Mouse (Mus musculus) MEL (cell line): Measurements from ENCODE around the gene Slain2. TPM values are rescaled to one million over a fixed set of nuclear protein-coding genes. Genes with fewer than 3 reads are reported as not detected.

Source experiments
- DNase-seq: peaks from one replicate; pipeline ENCODE4 v3.0.0; 2011; ENCODE audit warnings: low read depth, low spot score
- H3K27ac ChIP-seq: 2 replicates; pipeline ENCODE4 v1.5.1; 2012; ENCODE audit warnings: low read depth, mild to moderate bottlenecking, control low read depth, low read length, moderate library complexity; ENCODE audit not compliant: control insufficient read depth
- H3K27me3 ChIP-seq, 2 experiments: fragments of 150-350 bp in 1 of 2; sonication (generic) in 1 of 2; 2 replicates each; pipeline ENCODE4 v1.6.1; 2012; ENCODE audit warnings: low read length in 2 of 2, mild to moderate bottlenecking in 2 of 2, improper control_type of control experiment in 1 of 2, moderate library complexity in 1 of 2; ENCODE audit not compliant: insufficient read depth in 2 of 2, control insufficient read depth in 1 of 2
- H3K36me3 ChIP-seq, 2 experiments: 2 replicates each; pipeline ENCODE4 v1.6.1; 2012 to 2014; ENCODE audit warnings: low read length in 2 of 2, improper control_type of control experiment in 1 of 2, inconsistent platforms in 1 of 2, mild to moderate bottlenecking in 1 of 2; ENCODE audit not compliant: insufficient read depth in 2 of 2, control insufficient read depth in 1 of 2
- H3K4me1 ChIP-seq, 2 experiments: fragments of 150-350 bp in 1 of 2; sonication (generic) in 1 of 2; 2 replicates each; pipeline ENCODE4 v1.6.1; 2012; ENCODE audit warnings: low read length in 2 of 2, improper control_type of control experiment in 1 of 2, mild to moderate bottlenecking in 1 of 2; ENCODE audit not compliant: insufficient read depth in 2 of 2, control insufficient read depth in 1 of 2
- H3K4me3 ChIP-seq, 2 experiments: fragments of 150-350 bp in 1 of 2; sonication (generic) in 1 of 2; 2 replicates each; pipeline ENCODE4 v1.5.1; 2012; ENCODE audit warnings: low read depth in 2 of 2, low read length in 2 of 2, mild to moderate bottlenecking in 2 of 2, moderate library complexity in 2 of 2, control low read depth in 1 of 2, improper control_type of control experiment in 1 of 2; ENCODE audit not compliant: control insufficient read depth in 1 of 2, insufficient read depth in 1 of 2
- H3K79me2 ChIP-seq: 2 replicates; pipeline ENCODE4 v1.6.1; 2012; ENCODE audit warnings: mild to moderate bottlenecking, low read length, moderate library complexity; ENCODE audit not compliant: control insufficient read depth, poor library complexity, insufficient read depth
- H3K9ac ChIP-seq: 2 replicates; pipeline ENCODE4 v1.6.1; 2012; ENCODE audit warnings: low read depth, mild to moderate bottlenecking, control low read depth, low read length, moderate library complexity; ENCODE audit not compliant: control insufficient read depth, poor library complexity, severe bottlenecking
- H3K9me3 ChIP-seq: fragments of 150-350 bp; sonication (generic); replicated peaks from 2 replicates; pipeline ENCODE4 v1.6.1; 2012; ENCODE audit warnings: mild to moderate bottlenecking, low read length, improper control_type of control experiment, moderate library complexity; ENCODE audit not compliant: insufficient read depth
- CHD1 ChIP-seq: IDR thresholded peaks from 2 replicates; pipeline ENCODE4 v1.6.1; 2012; ENCODE audit warnings: low read depth, mild to moderate bottlenecking, inconsistent platforms, low read length, improper control_type of control experiment
- CHD2 ChIP-seq: IDR thresholded peaks from 2 replicates; pipeline ENCODE4 v1.6.1; 2011; ENCODE audit warnings: low read length, improper control_type of control experiment
- CTCF ChIP-seq, 3 experiments: IDR thresholded peaks in 2 of 3; conservative IDR thresholded peaks in 1 of 3; 2 replicates each; pipeline ENCODE4 v1.5.1; 2011 to 2012; ENCODE audit warnings: low read length in 3 of 3, low read depth in 2 of 3, mild to moderate bottlenecking in 2 of 3, improper control_type of control experiment in 1 of 3, inconsistent platforms in 1 of 3, mixed read lengths in 1 of 3, moderate library complexity in 1 of 3; ENCODE audit not compliant: control insufficient read depth in 1 of 3, insufficient read depth in 1 of 3, poor library complexity in 1 of 3, severe bottlenecking in 1 of 3
- ELF1 ChIP-seq: IDR thresholded peaks from 2 replicates; pipeline ENCODE4 v1.6.1; 2014; ENCODE audit warnings: low read depth, mild to moderate bottlenecking, inconsistent platforms, low read length, improper control_type of control experiment, moderate library complexity
- EP300 ChIP-seq, 2 experiments: IDR thresholded peaks; 2 replicates each; pipeline ENCODE4 v1.6.1; 2011; ENCODE audit warnings: improper control_type of control experiment in 2 of 2, low read length in 2 of 2, low read depth in 1 of 2, mild to moderate bottlenecking in 1 of 2
- ETS1 ChIP-seq: IDR thresholded peaks from 2 replicates; pipeline ENCODE4 v1.6.1; 2012; ENCODE audit warnings: low read depth, mild to moderate bottlenecking, inconsistent platforms, low read length, improper control_type of control experiment, moderate library complexity
- GATA1 ChIP-seq: IDR thresholded peaks from 2 replicates; pipeline ENCODE4 v1.6.1; 2011; ENCODE audit warnings: low read depth, low read length, improper control_type of control experiment
- HCFC1 ChIP-seq: IDR thresholded peaks from 2 replicates; pipeline ENCODE4 v1.6.1; 2012; ENCODE audit warnings: low read depth, mild to moderate bottlenecking, inconsistent platforms, low read length, improper control_type of control experiment, moderate library complexity
- KAT2A ChIP-seq: conservative IDR thresholded peaks from 2 replicates; pipeline ENCODE4 v1.6.1; 2012; ENCODE audit warnings: low read depth, low read length, improper control_type of control experiment, inconsistent platforms
- MAX ChIP-seq: IDR thresholded peaks from 2 replicates; pipeline ENCODE4 v1.6.1; 2011; ENCODE audit warnings: low read length, improper control_type of control experiment
- MAZ ChIP-seq: IDR thresholded peaks from 2 replicates; pipeline ENCODE4 v1.6.1; 2012; ENCODE audit warnings: low read depth, mild to moderate bottlenecking, inconsistent platforms, low read length, improper control_type of control experiment
- MYC ChIP-seq: IDR thresholded peaks from 2 replicates; pipeline ENCODE4 v1.6.1; 2011; ENCODE audit warnings: low read depth, mild to moderate bottlenecking, low read length, improper control_type of control experiment, moderate library complexity
- NELFE ChIP-seq: IDR thresholded peaks from 2 replicates; pipeline ENCODE4 v1.6.1; 2011; ENCODE audit warnings: low read depth, low read length, improper control_type of control experiment
- POLR2A ChIP-seq, 2 experiments: IDR thresholded peaks; 2 replicates each; pipeline ENCODE4 v1.6.1; 2011 to 2012; ENCODE audit warnings: low read length in 2 of 2, mild to moderate bottlenecking in 2 of 2, control low read depth in 1 of 2, improper control_type of control experiment in 1 of 2, low read depth in 1 of 2, moderate library complexity in 1 of 2; ENCODE audit not compliant: control insufficient read depth in 1 of 2, insufficient read depth in 1 of 2, poor library complexity in 1 of 2
- POLR2AphosphoS5 ChIP-seq: IDR thresholded peaks from 2 replicates; pipeline ENCODE4 v1.6.1; 2012; ENCODE audit warnings: low read depth, borderline replicate concordance, mild to moderate bottlenecking, inconsistent platforms, low read length, moderate library complexity, mixed read lengths
- RAD21 ChIP-seq: IDR thresholded peaks from 2 replicates; pipeline ENCODE4 v1.6.1; 2011; ENCODE audit warnings: mild to moderate bottlenecking, low read depth, low read length, improper control_type of control experiment
- TBP ChIP-seq: IDR thresholded peaks from 2 replicates; pipeline ENCODE4 v1.8.0; 2011; ENCODE audit warnings: low read depth, low read length, improper control_type of control experiment
- UBTF ChIP-seq: IDR thresholded peaks from 2 replicates; pipeline ENCODE4 v1.6.1; 2012; ENCODE audit warnings: low read depth, mild to moderate bottlenecking, inconsistent platforms, low read length, improper control_type of control experiment, moderate library complexity, borderline replicate concordance; ENCODE audit not compliant: insufficient read depth
- ZC3H11A ChIP-seq: IDR thresholded peaks from 2 replicates; pipeline ENCODE4 v1.6.1; 2012; ENCODE audit warnings: low read depth, mild to moderate bottlenecking, inconsistent platforms, low read length, improper control_type of control experiment
- ZKSCAN1 ChIP-seq: IDR thresholded peaks from 2 replicates; pipeline ENCODE4 v1.6.1; 2012; ENCODE audit warnings: low read depth, mild to moderate bottlenecking, inconsistent platforms, low read length, improper control_type of control experiment, moderate library complexity
- polyA plus RNA-seq, 2 experiments: library from polyadenylated mRNA; stranded (reverse) in 1 of 2; unstranded in 1 of 2; fragments of >175 nt in 1 of 2; fragments of >200 nt in 1 of 2; gene quantifications; 2 replicates each; pipeline versions ENCODE4 v1.2.1 to v1.2.4; 2012; ENCODE audit warnings: low replicate concordance in 2 of 2, low read depth in 1 of 2; ENCODE audit not compliant: insufficient read length in 2 of 2, insufficient read depth in 1 of 2, missing spikeins in 1 of 2
- total RNA-seq: library from RNA; depleted of rRNA; stranded (reverse); fragments of 300-350 nt; gene quantifications from 2 replicates; pipeline ENCODE4 v1.2.3, GENCODE M21; 2012

The Slain2 gene
- total and polyA plus RNA-seq, 3 experiments = 18.9 to 42.9 (median 29.9) TPM

DNA sequence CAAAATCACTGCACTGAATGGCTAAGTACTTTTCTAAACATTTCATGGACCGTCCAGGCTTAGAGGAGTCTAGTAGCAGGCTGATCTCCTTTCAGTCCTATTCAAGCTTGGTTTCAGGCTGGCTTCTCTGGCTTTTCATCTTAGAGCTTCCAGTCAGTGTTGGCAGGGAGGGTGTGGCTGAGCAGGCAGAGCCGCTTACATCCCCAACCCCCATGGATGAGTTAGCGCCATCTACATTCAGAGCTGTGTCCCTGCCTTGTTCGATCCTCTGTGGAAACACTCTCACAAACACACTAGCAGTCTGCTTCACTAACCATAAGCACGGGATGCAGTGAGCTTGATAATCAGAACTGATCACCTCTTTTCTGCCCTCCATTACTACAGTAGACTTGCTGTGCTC, 58.8 kb downstream of the Slain2 start:
- Histone ChIP-seq H3K36me3 (peaks cover 0 to 9% of the 10 kb centered on the region in 2 experiments; a peak in 2 of 4 replicates), H3K79me2 (no peaks in the 10 kb centered on the region), H3K9me3 (no peaks in the 10 kb centered on the region), H3K4me3 (no peak overlapping the region), H3K9ac (no peak overlapping the region), H3K27me3 (no peaks in the 10 kb centered on the region), H3K4me1 (no peaks in the 10 kb centered on the region), H3K27ac (no peak overlapping the region)
- DNase-seq = no peak
- TF ChIP-seq ZC3H11A (no peak), CTCF (IDR thresholded peaks at IDR 0.05 in 2 of 3, conservative IDR thresholded peaks at IDR 0.05 in 1 of 3; ENCODE audit: control insufficient read depth in 1 of 3, insufficient read depth in 1 of 3, low read depth in 2 of 3, low read length in 3 of 3, poor library complexity in 1 of 3, severe bottlenecking in 1 of 3) (peak in 1 of 3 experiments; percentile 19; a peak in 2 of 6 replicates)

DNA sequence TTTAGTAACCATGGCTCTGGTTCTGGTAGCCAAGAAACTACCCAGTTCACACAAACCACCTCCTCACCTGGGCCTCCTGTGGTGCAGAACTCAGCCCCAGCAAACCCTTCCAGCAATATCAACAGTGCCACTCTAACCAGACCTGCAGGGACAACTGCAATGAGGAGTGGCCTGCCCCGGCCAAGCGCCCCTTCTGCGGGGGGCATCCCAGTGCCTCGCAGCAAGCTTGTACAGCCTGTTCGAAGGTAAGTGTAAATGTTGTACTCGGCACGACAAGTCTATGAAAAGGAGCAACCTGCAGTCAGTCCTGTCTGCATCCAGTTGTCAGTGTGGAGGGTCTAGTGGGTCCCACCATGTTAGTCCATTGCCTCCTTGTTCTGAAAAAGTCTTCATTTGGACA, 60.5 kb downstream of the Slain2 start, which contains the start of gene Gm10135:
Gm10135 (minus strand) TSS at position 101 of the 400 bp plus-strand sequence.
- H3K36me3 ChIP-seq = peaks cover 0 to 11% of the 10 kb centered on the region in 2 experiments; a peak in 2 of 4 replicates

DNA sequence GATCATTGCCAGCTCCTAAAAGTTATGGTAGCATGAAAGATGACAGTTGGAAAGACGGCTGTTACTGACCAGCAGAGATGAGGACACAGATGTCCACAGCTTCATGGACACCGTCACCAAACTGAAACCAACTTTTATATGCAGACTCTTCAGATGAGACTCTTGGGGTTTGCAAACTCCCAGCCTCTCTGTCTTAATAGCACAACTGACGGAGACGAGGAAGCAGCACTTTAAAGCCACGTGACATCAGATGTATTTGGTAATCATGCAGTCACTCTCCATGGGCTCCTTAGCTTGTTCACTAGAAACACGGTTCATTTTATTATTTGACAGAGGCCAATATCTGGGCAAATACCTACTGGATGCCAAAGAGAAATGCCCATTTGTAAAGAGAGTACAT, 61.9 kb downstream of the Slain2 start:
- Histone ChIP-seq H3K79me2 (no peaks in the 10 kb centered on the region), H3K4me3 (no peak overlapping the region), H3K9me3 (no peaks in the 10 kb centered on the region), H3K36me3 (peaks cover 0 to 11% of the 10 kb centered on the region in 2 experiments; a peak in 2 of 4 replicates), H3K27ac (no peak overlapping the region), H3K4me1 (no peaks in the 10 kb centered on the region), H3K9ac (no peak overlapping the region), H3K27me3 (no peaks in the 10 kb centered on the region)
- TF ChIP-seq MAX = no peak
- no peak for TF ChIP-seq RAD21
- TF ChIP-seq POLR2A (IDR thresholded peaks at IDR 0.05; ENCODE audit: control insufficient read depth in 1 of 2, insufficient read depth in 1 of 2, low read depth in 1 of 2, low read length in 2 of 2, poor library complexity in 1 of 2) = no peak
- TF ChIP-seq CHD1 = no peak
- TF ChIP-seq POLR2AphosphoS5 = no peak
- no peak for TF ChIP-seq ELF1
- no peak for TF ChIP-seq TBP
- TF ChIP-seq EP300 (IDR thresholded peaks at IDR 0.05; ENCODE audit: low read depth in 1 of 2, low read length in 2 of 2) = no peak
- DNase-seq = no peak

More for the DNA sequence above, 60.5 kb downstream of the Slain2 start, which contains the start of gene Gm10135:
- Histone ChIP-seq H3K27me3 (no peaks in the 10 kb centered on the region), H3K4me1 (no peaks in the 10 kb centered on the region), H3K27ac (no peak within 1 kb of the TSS), H3K4me3 (no peak within 1 kb of the TSS), H3K9ac (no peak within 1 kb of the TSS), H3K79me2 (no peaks in the 10 kb centered on the region), H3K9me3 (no peaks in the 10 kb centered on the region)
- DNase-seq = no peak
- no peak for TF ChIP-seq NELFE
- TF ChIP-seq CHD2 = no peak
- no peak for TF ChIP-seq MYC
- no peak for TF ChIP-seq CHD1
- no peak for TF ChIP-seq GATA1
- no peak for TF ChIP-seq EP300 (IDR thresholded peaks at IDR 0.05; ENCODE audit: low read depth in 1 of 2, low read length in 2 of 2)
- no peak for TF ChIP-seq UBTF
- TF ChIP-seq ETS1 = no peak
- TF ChIP-seq KAT2A = no peak
- no peak for TF ChIP-seq HCFC1
- TF ChIP-seq RAD21 = no peak
- no peak for TF ChIP-seq MAZ
- TF ChIP-seq MAX = no peak
- no peak for TF ChIP-seq ZKSCAN1
